Mouse (Mus musculus) G1E (cell line): ENCODE results near the gene Rai1. TPM values are rescaled to one million over a fixed set of nuclear protein-coding genes. Genes with fewer than 3 reads are reported as not detected.
A peak's percentile ranks its signal among the peaks of the same experiment; 100 is the strongest.

Experiments
- ATAC-seq: 2 replicates; pipeline ENCODE4 v1.8.0; 2016; ENCODE audit warnings: mild to moderate bottlenecking; ENCODE audit not compliant: insufficient number of reproducible peaks, poor library complexity, low FRiP score, severe bottlenecking; ENCODE audit errors: extremely low read depth
- DNase-seq: peaks from one replicate; pipeline ENCODE4 v3.0.0; 2012; ENCODE audit warnings: low spot score
- H3K27me3 ChIP-seq: 2 replicates; pipeline ENCODE4 v1.6.1; 2012; ENCODE audit warnings: mild to moderate bottlenecking, low read length, inconsistent platforms; ENCODE audit not compliant: insufficient read depth
- H3K36me3 ChIP-seq: replicated peaks from 2 replicates; pipeline ENCODE3; 2012; ENCODE audit warnings: mild to moderate bottlenecking, inconsistent platforms
- H3K4me1 ChIP-seq: 2 replicates; pipeline ENCODE4 v1.6.1; 2012; ENCODE audit warnings: low read depth, low read length, inconsistent platforms, mixed read lengths; ENCODE audit not compliant: insufficient read depth
- H3K4me3 ChIP-seq: 2 replicates; pipeline ENCODE4 v1.5.1; 2012; ENCODE audit warnings: low read depth, mild to moderate bottlenecking, inconsistent platforms, low read length, moderate library complexity, mixed read lengths
- H3K9me3 ChIP-seq: replicated peaks from 2 replicates; pipeline ENCODE4 v1.6.1; 2012; ENCODE audit warnings: inconsistent platforms
- CTCF ChIP-seq: IDR thresholded peaks from 2 replicates; pipeline ENCODE4 v1.5.1; 2012; ENCODE audit warnings: low read depth, low read length, inconsistent platforms, mixed read lengths
- GATA1 ChIP-seq: IDR thresholded peaks from 2 replicates; pipeline ENCODE4 v1.6.1; 2012; ENCODE audit warnings: borderline replicate concordance, low read length, inconsistent platforms, mixed read lengths
- GATA2 ChIP-seq: IDR thresholded peaks from 2 replicates; pipeline ENCODE4 v1.6.1; 2012; ENCODE audit warnings: low read depth, low read length, inconsistent platforms, borderline replicate concordance
- POLR2AphosphoS5 ChIP-seq: IDR thresholded peaks from 2 replicates; pipeline ENCODE4 v1.6.1; 2012; ENCODE audit warnings: low read depth, low read length, inconsistent platforms; ENCODE audit not compliant: insufficient replicate concordance
- TAL1 ChIP-seq: conservative IDR thresholded peaks from 2 replicates; pipeline ENCODE4 v1.6.1; 2012; ENCODE audit warnings: low read depth, low read length, inconsistent platforms, mixed read lengths
- polyA plus RNA-seq: library from polyadenylated mRNA; stranded (reverse); fragments of >175 nt; gene quantifications from 2 replicates; pipeline ENCODE4 v1.2.3, GENCODE M21; 2012
- total RNA-seq, 2 experiments: library from RNA; stranded (forward) in 1 of 2; stranded (reverse) in 1 of 2; fragments of 200-1000 nt in 1 of 2; fragments of >200 nt in 1 of 2; fragmentation: Nextera tagmentation in 1 of 2; gene quantifications; 2 replicates each; pipeline ENCODE4 v1.2.3; 2014 to 2017

The Rai1 gene
- total and polyA plus RNA-seq, 3 experiments, result 10.3 to 107 (median 77.4) TPM

- DNase-seq (no peak), ATAC-seq (no peak)
- peaks cover 4% of the 10 kb centered on the region for H3K4me1 ChIP-seq
- no peaks in the 10 kb centered on the region for H3K9me3 ChIP-seq
- H3K36me3 ChIP-seq, result no peaks in the 10 kb centered on the region
- no peak overlapping the region for H3K4me3 ChIP-seq
- TF ChIP-seq TAL1 (no peak), POLR2AphosphoS5 (no peak), GATA1 (no peak), CTCF (no peak), GATA2 (no peak)
- H3K27me3 ChIP-seq, result peaks cover 26% of the 10 kb centered on the region
These were observed 28.6 kb upstream of the Rai1 start for GRCm38 (mm10) chr11:60076183-60076582.

- H3K27me3 ChIP-seq, result peaks cover 25% of the 10 kb centered on the region
- no peaks in the 10 kb centered on the region; the same call in none of the 2 replicates for H3K4me1 ChIP-seq
- no peaks in the 10 kb centered on the region for H3K36me3 ChIP-seq
- H3K4me3 ChIP-seq, result no peak overlapping the region
- no peaks in the 10 kb centered on the region for H3K9me3 ChIP-seq
- ATAC-seq, result no peak
- DNase-seq, result peak; percentile 20
- peak; percentile 38 for TF ChIP-seq CTCF
- TF ChIP-seq TAL1, result no peak
These were observed 28.0 kb upstream of the Rai1 start for GRCm38 (mm10) chr11:60076790-60077189.

GRCm38 (mm10) chr11:60084589-60084988, 20.2 kb upstream of the Rai1 start:
- Histone ChIP-seq H3K27me3 (peaks cover 32% of the 10 kb centered on the region), H3K4me3 (no peak overlapping the region), H3K4me1 (peaks cover 7% of the 10 kb centered on the region), H3K36me3 (no peaks in the 10 kb centered on the region), H3K9me3 (no peaks in the 10 kb centered on the region)
- TF ChIP-seq CTCF, result peak; percentile 94
- no peak for TF ChIP-seq TAL1
- TF ChIP-seq GATA1, result no peak
- no peak for TF ChIP-seq GATA2
- no peak for TF ChIP-seq POLR2AphosphoS5
- DNase-seq (no peak), ATAC-seq (peak; percentile 28; the same call in 1 of the 2 replicates)

GRCm38 (mm10) chr11:60086676-60087075, 18.1 kb upstream of the Rai1 start:
- H3K4me3 ChIP-seq, result no peak overlapping the region
- no peaks in the 10 kb centered on the region for H3K36me3 ChIP-seq
- no peaks in the 10 kb centered on the region for H3K9me3 ChIP-seq
- H3K27me3 ChIP-seq, result peaks cover 33% of the 10 kb centered on the region
- ATAC-seq (no peak), DNase-seq (no peak)
- H3K4me1 ChIP-seq, result peaks cover 18% of the 10 kb centered on the region
- no peak for TF ChIP-seq TAL1
- no peak for TF ChIP-seq POLR2AphosphoS5
- no peak for TF ChIP-seq GATA1
- TF ChIP-seq GATA2, result no peak

GRCm38 (mm10) chr11:60088947-60089346, 15.9 kb upstream of the Rai1 start:
- Histone ChIP-seq H3K4me3 (no peak overlapping the region), H3K27me3 (peaks cover 45% of the 10 kb centered on the region), H3K9me3 (no peaks in the 10 kb centered on the region), H3K4me1 (peaks cover 26% of the 10 kb centered on the region), H3K36me3 (no peaks in the 10 kb centered on the region)
- ATAC-seq, result no peak
- DNase-seq, result no peak
- no peak for TF ChIP-seq POLR2AphosphoS5
- TF ChIP-seq GATA2, result no peak
- no peak for TF ChIP-seq GATA1
- TF ChIP-seq TAL1, result no peak
- TF ChIP-seq CTCF, result no peak; the same call in 1 of the 2 replicates

GRCm38 (mm10) chr11:60090696-60091421, 14.0 kb upstream of the Rai1 start:
- Histone ChIP-seq H3K27me3 (peaks cover 61% of the 10 kb centered on the region), H3K4me1 (peaks cover 33% of the 10 kb centered on the region), H3K4me3 (no peak overlapping the region), H3K9me3 (no peaks in the 10 kb centered on the region), H3K36me3 (no peaks in the 10 kb centered on the region)
- TF ChIP-seq GATA2 (no peak), CTCF (no peak), POLR2AphosphoS5 (no peak), GATA1 (no peak), TAL1 (no peak)
- no peak for ATAC-seq
- peak; percentile 25 for DNase-seq

GRCm38 (mm10) chr11:60091422-60091761, 13.4 kb upstream of the Rai1 start:
- H3K27me3 ChIP-seq, result peaks cover 61% of the 10 kb centered on the region
- H3K9me3 ChIP-seq, result no peaks in the 10 kb centered on the region
- no peak for TF ChIP-seq GATA1
- TF ChIP-seq CTCF, result no peak
- no peak for TF ChIP-seq GATA2
- TF ChIP-seq POLR2AphosphoS5, result no peak
- TF ChIP-seq TAL1, result no peak
- no peak overlapping the region for H3K4me3 ChIP-seq
- peaks cover 33% of the 10 kb centered on the region for H3K4me1 ChIP-seq
- DNase-seq, result no peak
- no peak for ATAC-seq
- no peaks in the 10 kb centered on the region for H3K36me3 ChIP-seq
